Mouse (Mus musculus): ENCODE results near the gene Car8.

DNA sequence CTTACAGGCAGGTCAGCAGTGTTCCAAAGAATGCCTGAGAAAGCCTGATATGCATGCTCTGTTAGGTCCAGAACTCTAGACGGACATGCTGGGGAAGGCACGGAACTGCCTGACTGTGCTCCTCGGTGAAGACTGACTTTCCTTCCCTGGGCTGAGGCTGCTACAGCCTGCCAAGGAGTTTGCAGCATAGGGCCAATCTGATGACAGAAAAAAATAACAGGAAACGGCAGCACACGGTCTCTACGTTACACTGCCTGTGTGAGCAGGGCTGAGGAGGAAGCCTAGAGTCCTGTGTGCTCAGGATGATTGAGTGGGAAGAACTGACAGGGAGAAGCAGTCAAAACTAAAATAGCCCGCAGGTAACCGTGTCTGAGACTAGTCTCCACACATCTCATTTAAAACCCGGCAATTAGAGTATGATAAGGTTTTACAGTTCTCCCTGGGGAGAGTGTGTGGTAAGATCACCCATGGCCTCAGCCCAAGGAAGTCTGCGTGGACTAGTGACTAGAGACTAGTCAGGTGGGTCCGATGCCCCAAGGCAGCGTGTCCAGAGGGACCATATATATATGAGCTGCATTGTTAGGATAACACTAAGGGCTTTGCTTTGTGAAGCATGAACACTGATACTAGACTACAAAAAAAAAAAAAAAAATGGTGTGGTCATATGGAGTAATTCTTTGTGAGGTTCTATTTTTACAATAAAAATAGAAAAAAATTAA lies 6.3 kb downstream of the Car8 start:
- no peak for TF ChIP-seq POLR2A (IDR thresholded peaks at IDR 0.05; ENCODE audit: low read depth, low read length)
- no peak for TF ChIP-seq CTCF (conservative IDR thresholded peaks at IDR 0.05; ENCODE audit: insufficient read depth, insufficient read length, low read depth, low read length)
